20 mouse cellular contexts compared by ENCODE assay signal in the genomic region with DNA sequence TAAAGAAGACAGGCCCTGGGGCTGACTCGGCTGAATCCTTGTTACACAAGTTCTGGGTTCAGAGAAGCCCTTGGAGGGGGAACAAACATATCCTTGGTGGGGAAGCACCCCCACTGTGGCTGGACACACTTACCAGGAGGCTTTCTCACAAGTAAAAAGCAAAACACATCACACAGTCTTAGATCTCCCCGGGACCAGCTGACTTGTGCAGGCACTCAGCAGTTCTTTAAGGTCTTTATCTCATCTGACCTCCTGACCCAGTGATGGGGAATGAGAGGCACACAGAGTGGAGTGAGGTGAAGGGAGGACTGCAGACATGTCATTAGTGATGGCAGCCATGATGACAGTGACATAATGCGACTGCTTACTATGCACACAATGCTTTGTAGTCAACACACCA.
DNase-seq lines count a peak whose midpoint lies in the region; ATAC-seq and TF ChIP-seq lines count a peak whose summit lies in the region.
"Had no signal": no experiment of that assay in that cellular context is flagged by ENCODE, and none has a peak within 500 bp of the region (broad histone marks: within the 10 kb centered on the region; RNA-seq: fewer than 3 reads in every experiment).

No protein-coding gene starts in this region.

- H3K4me2 ChIP-seq in heart, embryonic 13.5 days = no peak overlapping the region
- H3K4me2 ChIP-seq: embryonic facial prominence, embryonic 15.5 days; heart, embryonic 12.5 days had no signal

- TF ChIP-seq CTCF in layer of hippocampus, adult 2 months (conservative IDR thresholded peaks at IDR 0.05) = no peak

- no peak overlapping the region for H3K9ac ChIP-seq in heart, embryonic 13.5 days
- H3K9ac ChIP-seq: embryonic facial prominence, embryonic 15.5 days; heart, embryonic 12.5 days had no signal

- peak overlapping the region; percentile 58 for H3K27ac ChIP-seq in heart, embryonic 13.5 days (replicated peaks)
- peak overlapping the region; percentile 72; the same call in 1 of the 2 replicates for H3K27ac ChIP-seq in layer of hippocampus, adult 2 months
- H3K27ac ChIP-seq: embryonic facial prominence, embryonic 15.5 days had no signal

- no peak for ATAC-seq in heart, embryonic 13.5 days (ENCODE audit: extremely low read depth, insufficient number of reproducible peaks, low FRiP score, low TSS enrichment)
- ATAC-seq: activated CD4-positive, CD25-positive, alpha-beta regulatory T cell, adult 4 months; inflammation-experienced regulatory T-cells, adult 6 months; Patski had no signal

- WGBS in heart, embryonic 13.5 days = 42% methylated on average over 3 of the region's 3 CpGs

- intact Hi-C loops in heart, postnatal 25 days (cut with DNase I) = no loop called here

- no peaks in the 10 kb centered on the region; the same call in 1 of the 2 replicates for H3K9me3 ChIP-seq in heart, embryonic 13.5 days
- H3K9me3 ChIP-seq: embryonic facial prominence, embryonic 15.5 days; heart, embryonic 12.5 days; megakaryocyte, embryonic 14.5 days had no signal

- H3K4me3 ChIP-seq in heart, embryonic 13.5 days = no peak overlapping the region
- no peak overlapping the region for H3K4me3 ChIP-seq in layer of hippocampus, adult 2 months
- H3K4me3 ChIP-seq: embryonic facial prominence, embryonic 15.5 days; heart, embryonic 12.5 days; megakaryocyte, embryonic 14.5 days had no signal

- DNase-seq in heart, postnatal 25 days (ENCODE audit: low spot score) = no peak
- DNase-seq in layer of hippocampus, adult 2 months (ENCODE audit: low spot score in 2 of 2) = no peak
- DNase-seq in layer of hippocampus, postnatal 14 days (ENCODE audit: low spot score in 2 of 2) = no peak
- DNase-seq in embryo, embryonic 9.5 days (ENCODE audit: extremely low spot score) = peak; percentile 20
- DNase-seq in retina, embryonic 14.5 days (ENCODE audit: low spot score) = peak; percentile 30
- no peak for DNase-seq in liver
- DNase-seq: adrenal gland, postnatal 25 days; cerebellum, adult 8-10 months; kidney, adult 8-10 months; kidney, postnatal 25 days; layer of hippocampus, adult 9-11 months; lung, postnatal 10 days; right cerebral cortex, postnatal 14 days had no signal

- no peaks in the 10 kb centered on the region for H3K27me3 ChIP-seq in heart, embryonic 13.5 days (replicated peaks)
- H3K27me3 ChIP-seq: embryonic facial prominence, embryonic 15.5 days; heart, embryonic 12.5 days; megakaryocyte, embryonic 14.5 days; Patski had no signal

- no peaks in the 10 kb centered on the region for H3K36me3 ChIP-seq in heart, embryonic 13.5 days
- H3K36me3 ChIP-seq: embryonic facial prominence, embryonic 15.5 days; heart, embryonic 12.5 days had no signal

- peaks cover 17% of the 10 kb centered on the region for H3K4me1 ChIP-seq in heart, embryonic 13.5 days
- H3K4me1 ChIP-seq: embryonic facial prominence, embryonic 15.5 days; megakaryocyte, embryonic 14.5 days had no signal

Comparison
In these comparisons a context has a peak if more than half of its experiments do, and no peak if none do; other contexts are left out.
1. DNase-seq: peak in embryo, embryonic 9.5 days (single experiment) and retina, embryonic 14.5 days (single experiment); none in heart, postnatal 25 days (single experiment), layer of hippocampus, adult 2 months (0 of 2), layer of hippocampus, postnatal 14 days (0 of 2) and liver (single experiment).